Mouse (Mus musculus) liver, embryonic 14.5 days (tissue): ENCODE data around the gene Depdc5.

Experiments
- CTCF ChIP-seq: IDR thresholded peaks from 2 replicates; pipeline ENCODE4 v1.5.1; 2016; ENCODE audit warnings: antibody characterized with exemption, low read depth, control low read depth
- EP300 ChIP-seq: IDR thresholded peaks from 2 replicates; pipeline ENCODE4 v1.6.1; 2016; ENCODE audit warnings: antibody characterized with exemption, low read depth

DNA sequence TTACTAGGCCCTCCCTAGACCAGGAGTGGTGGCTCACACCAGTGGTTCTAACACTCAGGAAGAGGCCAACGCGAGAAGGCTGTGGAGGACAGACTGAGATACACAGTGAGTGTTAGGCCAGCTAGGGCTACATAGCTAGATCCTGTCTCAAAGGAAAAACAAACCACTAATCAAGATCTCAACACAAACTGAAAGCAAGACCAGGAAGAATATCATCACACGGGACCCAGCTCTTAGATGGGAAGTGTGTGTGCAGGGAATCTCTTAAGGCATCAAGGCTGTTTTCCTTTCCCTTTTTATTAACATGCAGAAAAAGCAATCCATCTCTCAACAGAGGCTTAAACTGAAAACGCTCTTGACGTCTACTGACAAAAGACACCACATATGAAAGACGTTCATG lies 11.5 kb upstream of the Depdc5 start:
- no peak for TF ChIP-seq CTCF
- no peak for TF ChIP-seq EP300
